7 mouse cellular contexts compared by ENCODE assay signal in genomic region chr7:79392860-79393513, GRCm38 (mm10). TPM values are rescaled to one million over a fixed set of nuclear protein-coding genes. Genes with fewer than 3 reads are reported as not detected.
DNase-seq lines count a peak whose midpoint lies in the region; ATAC-seq and TF ChIP-seq lines count a peak whose summit lies in the region.

No protein-coding gene starts in this region.

- no peaks in the 10 kb centered on the region for H3K79me2 ChIP-seq in CH12.LX (replicated peaks; ENCODE audit: control insufficient read depth, extremely low read depth, insufficient read depth, poor library complexity, severe bottlenecking)

- no peak for TF ChIP-seq POLR2A in CH12.LX (IDR thresholded peaks at IDR 0.05; ENCODE audit: low read depth, low read length)

- peak overlapping the region; percentile 49; the same call in 1 of the 2 replicates for H3K9ac ChIP-seq in CH12.LX (ENCODE audit: insufficient read depth, low read depth)
- no peak overlapping the region for H3K9ac ChIP-seq in embryonic facial prominence, embryonic 15.5 days
- H3K9ac ChIP-seq in limb, embryonic 13.5 days, result 0 out of 2 replicates have a peak overlapping the region, but pooled peaks have one; percentile 35

- H3K27ac ChIP-seq in CH12.LX (ENCODE audit: insufficient read depth, low read depth), result no peak overlapping the region
- H3K27ac ChIP-seq in embryonic facial prominence, embryonic 15.5 days (replicated peaks), result no peak overlapping the region
- no peak overlapping the region for H3K27ac ChIP-seq in limb, embryonic 13.5 days

- H3K27me3 ChIP-seq in CH12.LX (replicated peaks), result no peaks in the 10 kb centered on the region
- no peaks in the 10 kb centered on the region for H3K27me3 ChIP-seq in embryonic facial prominence, embryonic 15.5 days
- no peaks in the 10 kb centered on the region for H3K27me3 ChIP-seq in limb, embryonic 13.5 days

- no peaks in the 10 kb centered on the region for H3K9me3 ChIP-seq in CH12.LX (replicated peaks; ENCODE audit: low read length)
- H3K9me3 ChIP-seq in embryonic facial prominence, embryonic 15.5 days (replicated peaks), result no peaks in the 10 kb centered on the region
- no peaks in the 10 kb centered on the region for H3K9me3 ChIP-seq in limb, embryonic 13.5 days

- TF ChIP-seq CTCF in CH12.LX (conservative IDR thresholded peaks at IDR 0.05 in 1 of 2, IDR thresholded peaks at IDR 0.05 in 1 of 2; ENCODE audit: low read depth in 2 of 2, low read length in 2 of 2), result peak; percentile 25 to 69; a peak in 2 of 4 replicates

- in situ Hi-C loops in CH12.LX (cut with MboI; ENCODE audit: low pct_ligation_motif_present, low pct_unique_long_range_greater_than_20kb, low sequenced_read_pairs), result no loop called here

- no peak for TF ChIP-seq EP300 in CH12.LX (IDR thresholded peaks at IDR 0.05; ENCODE audit: low read length)

- peak overlapping the region; percentile 85 to 98 (median 93) for H3K4me3 ChIP-seq in CH12.LX (replicated peaks in 1 of 3; ENCODE audit: low read depth in 2 of 3, low read length in 2 of 3, poor library complexity in 1 of 3)
- H3K4me3 ChIP-seq in embryonic facial prominence, embryonic 15.5 days (replicated peaks), result peak overlapping the region; percentile 62
- H3K4me3 ChIP-seq in limb, embryonic 13.5 days, result peak overlapping the region; percentile 57

- dilution Hi-C loops in CH12.LX (cut with MboI; ENCODE audit: extremely low pct_ligation_motif_present, extremely low pct_unique_long_range_greater_than_20kb, low sequenced_read_pairs), result no loop called here

- peaks cover 7 to 31% of the 10 kb centered on the region in 2 experiments for H3K36me3 ChIP-seq in CH12.LX (replicated peaks in 1 of 2; ENCODE audit: control insufficient read depth in 1 of 2, insufficient read depth in 1 of 2, low read length in 1 of 2)
- H3K36me3 ChIP-seq in embryonic facial prominence, embryonic 15.5 days, result no peaks in the 10 kb centered on the region
- no peaks in the 10 kb centered on the region for H3K36me3 ChIP-seq in limb, embryonic 13.5 days

- peak; percentile 30 for TF ChIP-seq RAD21 in CH12.LX (IDR thresholded peaks at IDR 0.05; ENCODE audit: low read depth, low read length)

- peaks cover 7 to 38% of the 10 kb centered on the region in 2 experiments for H3K4me1 ChIP-seq in CH12.LX (ENCODE audit: control insufficient read depth in 1 of 2, insufficient read depth in 2 of 2)
- 0 out of 2 replicates have a peak, but pooled peaks cover 5% of the 10 kb centered on the region for H3K4me1 ChIP-seq in embryonic facial prominence, embryonic 15.5 days
- peaks cover 21% of the 10 kb centered on the region for H3K4me1 ChIP-seq in limb, embryonic 13.5 days

- peak; percentile 58 to 64 for DNase-seq in B cell, adult 2 months
- peak; percentile 77 for DNase-seq in CH12.LX (ENCODE audit: extremely low read depth)
- DNase-seq in retina, embryonic 14.5 days (ENCODE audit: low spot score), result peak; percentile 28
- DNase-seq in layer of hippocampus, postnatal 14 days (ENCODE audit: low spot score in 2 of 2), result no peak
- DNase-seq in cerebellum, adult 8-10 months, result no peak

- ATAC-seq in embryonic facial prominence, embryonic 15.5 days (ENCODE audit: insufficient number of reproducible peaks, low FRiP score, low TSS enrichment, low read depth), result no peak
- no peak for ATAC-seq in limb, embryonic 13.5 days (ENCODE audit: low FRiP score, low read depth)

- 51% methylated on average over 9 of the region's 9 CpGs for WGBS in embryonic facial prominence, embryonic 15.5 days
- 59% methylated on average over 9 of the region's 9 CpGs for WGBS in limb, embryonic 13.5 days

- H3K4me2 ChIP-seq in CH12.LX (ENCODE audit: insufficient read depth, low read depth, poor library complexity, severe bottlenecking), result peak overlapping the region; percentile 73
- H3K4me2 ChIP-seq in embryonic facial prominence, embryonic 15.5 days (replicated peaks), result peak overlapping the region; percentile 94
- peak overlapping the region; percentile 96 for H3K4me2 ChIP-seq in limb, embryonic 13.5 days (replicated peaks)

TF ChIP-seq in CH12.LX, 34 proteins besides CTCF, POLR2A, EP300 and RAD21:
- TF ChIP-seq SMC3 (IDR thresholded peaks at IDR 0.05; ENCODE audit: low read depth, low read length) (peak; percentile 39), NELFE (IDR thresholded peaks at IDR 0.05; ENCODE audit: low read depth, low read length) (no peak), JUND (conservative IDR thresholded peaks at IDR 0.05; ENCODE audit: low read depth, low read length) (peak; percentile 67), JUN (IDR thresholded peaks at IDR 0.05; ENCODE audit: insufficient read depth, low read depth, low read length) (peak; percentile 54), IRF4 (IDR thresholded peaks at IDR 0.05; ENCODE audit: low read depth, low read length) (0 out of 2 replicates have a peak, but pooled peaks have one; percentile 21)

RNA-seq across cellular contexts. Expression of gene Fanci, which starts 1.3 kb away (rescaled TPM):
- 14.9 and 17.5 TPM in 2 replicates for total RNA-seq in CH12.LX (2012; rRNA removed)
- total RNA-seq in CH12.LX (2014; rRNA removed), result 25.0 and 27.0 TPM in 2 replicates
- 17.1 and 20.0 TPM in 2 replicates for polyA plus RNA-seq in CH12.LX (2012; ENCODE audit: insufficient read length, low read depth)
- 6.2 and 6.3 TPM in 2 replicates for polyA plus RNA-seq in embryonic facial prominence, embryonic 15.5 days (2015; fragmentation: Nextera tagmentation; extraction: Ambion mirVana)
- 8.4 and 10.0 TPM in 2 replicates for polyA plus RNA-seq in limb, embryonic 13.5 days (2015; fragmentation: Nextera tagmentation; extraction: Ambion mirVana)
- 1 to 10 TPM in 1 of 2 experiments, under 1 TPM in 1; 0.71 to 1.6 TPM for total RNA-seq in layer of hippocampus, postnatal 14 days (2021)

RNA-seq across cellular contexts. Expression of gene Rlbp1, which starts 6.1 kb away (rescaled TPM):
- 1.9 and 2.5 TPM in 2 replicates for total RNA-seq in CH12.LX (2012; rRNA removed)
- 8.4 and 11.0 TPM in 2 replicates for total RNA-seq in CH12.LX (2014; rRNA removed)
- polyA plus RNA-seq in CH12.LX (2012; ENCODE audit: insufficient read length, low read depth), result 21.4 and 24.2 TPM in 2 replicates
- 1.6 and 1.7 TPM in 2 replicates for polyA plus RNA-seq in embryonic facial prominence, embryonic 15.5 days (2015; fragmentation: Nextera tagmentation; extraction: Ambion mirVana)
- polyA plus RNA-seq in limb, embryonic 13.5 days (2015; fragmentation: Nextera tagmentation; extraction: Ambion mirVana), result 1.5 and 2.1 TPM in 2 replicates
- total RNA-seq in layer of hippocampus, postnatal 14 days (2021), result 10 to 100 TPM; 16.8 to 19.0 TPM

Comparison
In these comparisons a context has a peak if more than half of its experiments do, and no peak if none do; other contexts are left out.
1. DNase-seq: peak in B cell, adult 2 months (2 of 2), CH12.LX (single experiment) and retina, embryonic 14.5 days (single experiment); none in layer of hippocampus, postnatal 14 days (0 of 2) and cerebellum, adult 8-10 months (single experiment).
2. Peak in every context shown above with its lines, with median percentiles within 50 percentile points of each other: H3K4me2 ChIP-seq and H3K4me3 ChIP-seq.